Mouse (Mus musculus) stomach, embryonic 16.5 days (tissue): ENCODE data around the gene Tut1. TPM values are rescaled to one million over a fixed set of nuclear protein-coding genes. Genes with fewer than 3 reads are reported as not detected.
A peak's percentile ranks its signal among the peaks of the same experiment; 100 is the strongest.

ENCODE experiments used
- ATAC-seq: fragments of 200-750 bp; cut with Nextera tagmentation; 2 replicates; pipeline ENCODE4 v1.8.0; 2017; ENCODE audit warnings: moderate number of reproducible peaks, moderate TSS enrichment; ENCODE audit not compliant: insufficient read depth, low FRiP score
- H3K27ac ChIP-seq: fragments of 300-500 bp; sonication (generic); 2 replicates; pipeline ENCODE4 v1.5.1; 2014; ENCODE audit warnings: low read length
- H3K27me3 ChIP-seq: fragments of 300-500 bp; sonication (generic); 2 replicates; pipeline ENCODE4 v1.6.1; 2014; ENCODE audit warnings: low read length, control low read depth, mixed read lengths; ENCODE audit not compliant: control insufficient read depth, insufficient read depth
- H3K36me3 ChIP-seq: fragments of 300-500 bp; sonication (generic); 2 replicates; pipeline ENCODE4 v1.6.1; 2014; ENCODE audit warnings: low read length; ENCODE audit not compliant: control insufficient read depth, insufficient read depth
- H3K4me1 ChIP-seq: fragments of 300-500 bp; sonication (generic); 2 replicates; pipeline ENCODE4 v1.6.1; 2014; ENCODE audit warnings: low read length, control low read depth, mixed read lengths; ENCODE audit not compliant: control insufficient read depth, insufficient read depth
- H3K4me2 ChIP-seq: fragments of 300-500 bp; sonication (generic); 2 replicates; pipeline ENCODE4 v1.6.1; 2014; ENCODE audit warnings: low read depth, low read length, mixed read lengths
- H3K4me3 ChIP-seq: fragments of 300-500 bp; sonication (generic); replicated peaks from 2 replicates; pipeline ENCODE4 v1.5.1; 2014; ENCODE audit warnings: mild to moderate bottlenecking, low read length
- H3K9ac ChIP-seq: fragments of 300-500 bp; sonication (generic); 2 replicates; pipeline ENCODE4 v1.6.1; 2014; ENCODE audit warnings: low read length
- H3K9me3 ChIP-seq: fragments of 300-500 bp; sonication (generic); replicated peaks from 2 replicates; pipeline ENCODE4 v1.6.1; 2016; ENCODE audit warnings: low read length, control low read depth; ENCODE audit not compliant: control insufficient read depth
- WGBS: fragments of 180-500 bp; shearing (Covaris S2); extraction: QIAGEN DNeasy Blood & Tissue Kit; methylation state at CpG from one replicate; pipeline ENCODE4 v1.1.7; 2014; 5-methylcytosine and 5-hydroxymethylcytosine counted together
- polyA plus RNA-seq: library from polyadenylated mRNA; unstranded; fragments of >200 nt; fragmentation: Nextera tagmentation; extraction: Ambion mirVana; gene quantifications from 2 replicates; pipeline ENCODE4 v1.2.1, GENCODE M21; 2015

The Tut1 gene
- polyA plus RNA-seq, 1 experiment from 2014 or later: 30.0 TPM

- 37% methylated on average over 4 of the region's 4 CpGs for WGBS
- Histone ChIP-seq H3K9me3 (no peaks in the 10 kb centered on the region), H3K9ac (peak overlapping the region; percentile 97)
These were observed 37.7 kb downstream of the Tut1 start for GRCm38 (mm10) chr19:8991245-8991870.

GRCm38 (mm10) chr19:8991871-8992735 lies 38.5 kb downstream of the Tut1 start:
- Histone ChIP-seq H3K36me3 (no peaks in the 10 kb centered on the region), H3K4me3 (peak overlapping the region; percentile 87), H3K4me1 (peaks cover 68% of the 10 kb centered on the region), H3K9ac (peak overlapping the region; percentile 97), H3K27ac (peak overlapping the region; percentile 99), H3K9me3 (no peaks in the 10 kb centered on the region), H3K27me3 (no peaks in the 10 kb centered on the region), H3K4me2 (peak overlapping the region; percentile 76)
- no peak for ATAC-seq
- 51% methylated on average over 13 of the region's 13 CpGs for WGBS

More at GRCm38 (mm10) chr19:8991245-8991870, 37.7 kb downstream of the Tut1 start:
- Histone ChIP-seq H3K4me3 (peak overlapping the region; percentile 87), H3K27me3 (no peaks in the 10 kb centered on the region), H3K27ac (peak overlapping the region; percentile 99), H3K4me1 (peaks cover 62% of the 10 kb centered on the region), H3K4me2 (peak overlapping the region; percentile 76), H3K36me3 (no peaks in the 10 kb centered on the region)
- no peak for ATAC-seq

GRCm38 (mm10) chr19:8992769-8993624 lies 39.4 kb downstream of the Tut1 start:
- Histone ChIP-seq H3K4me1 (peaks cover 71% of the 10 kb centered on the region), H3K36me3 (no peaks in the 10 kb centered on the region), H3K27me3 (no peaks in the 10 kb centered on the region), H3K9me3 (no peaks in the 10 kb centered on the region), H3K27ac (peak overlapping the region; percentile 99), H3K4me3 (peak overlapping the region; percentile 87), H3K4me2 (peak overlapping the region; percentile 76), H3K9ac (peak overlapping the region; percentile 97)
- ATAC-seq: peak; percentile 4; the same call in 1 of the 2 replicates
- 29% methylated on average over 12 of the region's 12 CpGs for WGBS

GRCm38 (mm10) chr19:8993625-8993912 lies 39.9 kb downstream of the Tut1 start:
- ATAC-seq: no peak
- H3K36me3 ChIP-seq: no peaks in the 10 kb centered on the region
- H3K4me3 ChIP-seq: peak overlapping the region; percentile 87; the same call in 1 of the 2 replicates
- H3K4me2 ChIP-seq: peak overlapping the region; percentile 76
- H3K4me1 ChIP-seq: peaks cover 71% of the 10 kb centered on the region
- 55% methylated on average over 2 of the region's 2 CpGs for WGBS
- H3K9me3 ChIP-seq: no peaks in the 10 kb centered on the region
- no peaks in the 10 kb centered on the region for H3K27me3 ChIP-seq
- H3K9ac ChIP-seq: peak overlapping the region; percentile 55
- peak overlapping the region; percentile 99 for H3K27ac ChIP-seq

- Histone ChIP-seq H3K4me2 (peak overlapping the region; percentile 22; the same call in 1 of the 2 replicates), H3K27ac (peak overlapping the region; percentile 63)
These were observed 41.4 kb downstream of the Tut1 start for GRCm38 (mm10) chr19:8994813-8995607.

GRCm38 (mm10) chr19:8996601-8997000 lies 43.0 kb downstream of the Tut1 start:
- 87% methylated on average over 6 of the region's 6 CpGs for WGBS
- no peak for ATAC-seq
- Histone ChIP-seq H3K27ac (peak overlapping the region; percentile 91), H3K36me3 (peaks cover 8% of the 10 kb centered on the region), H3K4me1 (peaks cover 65% of the 10 kb centered on the region), H3K4me3 (no peak overlapping the region), H3K9me3 (no peaks in the 10 kb centered on the region), H3K27me3 (no peaks in the 10 kb centered on the region), H3K9ac (no peak overlapping the region), H3K4me2 (no peak overlapping the region)

More at GRCm38 (mm10) chr19:8994813-8995607, 41.4 kb downstream of the Tut1 start:
- no peaks in the 10 kb centered on the region for H3K27me3 ChIP-seq
- H3K9ac ChIP-seq: peak overlapping the region; percentile 28
- H3K36me3 ChIP-seq: no peaks in the 10 kb centered on the region
- no peak for ATAC-seq
- no peaks in the 10 kb centered on the region for H3K9me3 ChIP-seq
- no peak overlapping the region for H3K4me3 ChIP-seq
- peaks cover 71% of the 10 kb centered on the region for H3K4me1 ChIP-seq
- WGBS: 62% methylated on average over 10 of the region's 10 CpGs

GRCm38 (mm10) chr19:8997546-8997945 lies 43.9 kb downstream of the Tut1 start:
- H3K36me3 ChIP-seq: peaks cover 18% of the 10 kb centered on the region
- H3K4me3 ChIP-seq: 0 out of 2 replicates have a peak overlapping the region, but pooled peaks have one; percentile 0
- peak overlapping the region; percentile 91 for H3K27ac ChIP-seq
- peak; percentile 94 for ATAC-seq
- H3K9ac ChIP-seq: peak overlapping the region; percentile 42; the same call in 1 of the 2 replicates
- peak overlapping the region; percentile 40 for H3K4me2 ChIP-seq
- peaks cover 56% of the 10 kb centered on the region for H3K4me1 ChIP-seq
- H3K27me3 ChIP-seq: no peaks in the 10 kb centered on the region
- H3K9me3 ChIP-seq: no peaks in the 10 kb centered on the region
- 29% methylated on average over 4 of the region's 4 CpGs for WGBS

GRCm38 (mm10) chr19:8998546-8998945 lies 44.9 kb downstream of the Tut1 start:
- WGBS: 77% methylated on average over 6 of the region's 6 CpGs
- Histone ChIP-seq H3K27ac (peak overlapping the region; percentile 91), H3K4me3 (no peak overlapping the region), H3K9ac (no peak overlapping the region), H3K9me3 (no peaks in the 10 kb centered on the region), H3K4me2 (peak overlapping the region; percentile 40; the same call in 1 of the 2 replicates), H3K36me3 (peaks cover 23% of the 10 kb centered on the region), H3K27me3 (no peaks in the 10 kb centered on the region), H3K4me1 (peaks cover 46% of the 10 kb centered on the region)
- ATAC-seq: no peak
